Mouse (Mus musculus): ENCODE results near the gene Tbkbp1. TPM values are rescaled to one million over a fixed set of nuclear protein-coding genes. Genes with fewer than 3 reads are reported as not detected.

The Tbkbp1 gene
- polyA plus RNA-seq, 2 experiments, result 0.90 to 2.4 TPM

DNA sequence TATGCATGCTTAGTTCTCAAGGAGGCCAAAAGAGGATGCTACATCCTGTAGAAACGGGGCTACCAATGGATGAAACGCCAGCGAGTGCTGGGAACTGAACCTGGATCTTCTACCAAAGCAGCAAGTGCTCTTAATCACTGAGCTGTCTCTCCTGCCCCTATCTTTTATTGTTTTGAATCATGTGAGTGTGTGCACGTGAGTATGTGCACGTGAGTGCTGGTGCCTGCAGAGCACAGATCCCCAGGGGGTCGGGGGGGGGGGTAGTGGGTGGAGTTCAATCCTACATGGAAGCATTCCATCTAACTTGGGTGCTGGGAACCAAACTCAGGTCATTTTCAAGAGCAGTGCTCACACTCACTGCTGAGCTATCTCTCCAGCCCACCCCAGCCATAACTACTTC, 64.9 kb downstream of the Tbkbp1 start:
- peaks cover 4% of the 10 kb centered on the region; the same call in 1 of the 2 replicates for H3K27me3 ChIP-seq (ENCODE audit: control insufficient read depth, insufficient read depth, low read length)
- H3K36me3 ChIP-seq (replicated peaks; ENCODE audit: control insufficient read depth, insufficient read depth, low read depth), result no peaks in the 10 kb centered on the region
- no peak overlapping the region for H3K4me3 ChIP-seq (ENCODE audit: insufficient read depth in 1 of 2, low read depth in 2 of 2, low read length in 2 of 2)
- H3K9ac ChIP-seq (replicated peaks), result no peak overlapping the region
- DNase-seq (ENCODE audit: low read depth in 3 of 3, low spot score in 3 of 3) (no peak), ATAC-seq (ENCODE audit: insufficient read depth) (no peak)
- no peak overlapping the region for H3K4me2 ChIP-seq (ENCODE audit: low read depth)
- 51% methylated on average over 6 of the region's 6 CpGs for WGBS (ENCODE audit: insufficient replicate concordance)
- no peaks in the 10 kb centered on the region for H3K9me3 ChIP-seq (ENCODE audit: control insufficient read depth, low read length)
- TF ChIP-seq EP300 (IDR thresholded peaks at IDR 0.05; ENCODE audit: low read depth) (no peak), CTCF (IDR thresholded peaks at IDR 0.05; ENCODE audit: low read depth) (no peak)
- no peak overlapping the region for H3K27ac ChIP-seq
- no peaks in the 10 kb centered on the region for H3K4me1 ChIP-seq (replicated peaks; ENCODE audit: control insufficient read depth in 2 of 2, insufficient read depth in 2 of 2, low read length in 1 of 2)

Small RNA genes lying within 50 kb of the gene (microRNA-seq; reads per million reads assigned to microRNA genes)
- gene Mir7235, result not detected

Other genes starting within 250 kb of the Tbkbp1 start
- gene Cdk5rap3, start 235.0 kb downstream of the Tbkbp1 start, polyA plus RNA-seq (2012; rRNA removed), result 14.2 and 20.1 TPM in 2 replicates
- 34.1 and 36.4 TPM in 2 replicates for gene Cdk5rap3, start 235.0 kb downstream of the Tbkbp1 start, polyA plus RNA-seq (2014; fragmentation: Nextera tagmentation; extraction: Ambion mirVana)
- 2.8 and 3.3 TPM in 2 replicates for gene Prr15l, start 223.4 kb downstream of the Tbkbp1 start, polyA plus RNA-seq (2012; rRNA removed)
- 4.9 and 8.5 TPM in 2 replicates for gene Prr15l, start 223.4 kb downstream of the Tbkbp1 start, polyA plus RNA-seq (2014; fragmentation: Nextera tagmentation; extraction: Ambion mirVana)
- 315 and 355 TPM in 2 replicates for gene Pnpo, start 207.5 kb downstream of the Tbkbp1 start, polyA plus RNA-seq (2012; rRNA removed)
- gene Pnpo, start 207.5 kb downstream of the Tbkbp1 start, polyA plus RNA-seq (2014; fragmentation: Nextera tagmentation; extraction: Ambion mirVana), result 564 and 592 TPM in 2 replicates
- gene Sp2, start 168.5 kb downstream of the Tbkbp1 start, polyA plus RNA-seq (2012; rRNA removed), result 7.7 and 8.0 TPM in 2 replicates
- gene Sp2, start 168.5 kb downstream of the Tbkbp1 start, polyA plus RNA-seq (2014; fragmentation: Nextera tagmentation; extraction: Ambion mirVana), result 13.7 and 17.1 TPM in 2 replicates
- 0.02 and 0.06 TPM in 2 replicates for gene Sp6, start 138.1 kb downstream of the Tbkbp1 start, polyA plus RNA-seq (2012; rRNA removed)
- gene Sp6, start 138.1 kb downstream of the Tbkbp1 start, polyA plus RNA-seq (2014; fragmentation: Nextera tagmentation; extraction: Ambion mirVana), result not detected in 2 replicates
- 5.7 and 5.9 TPM in 2 replicates for gene Scrn2, start 121.6 kb downstream of the Tbkbp1 start, polyA plus RNA-seq (2012; rRNA removed)
- gene Scrn2, start 121.6 kb downstream of the Tbkbp1 start, polyA plus RNA-seq (2014; fragmentation: Nextera tagmentation; extraction: Ambion mirVana), result 5.8 and 6.3 TPM in 2 replicates
- 0.20 and 0.29 TPM in 2 replicates for gene Lrrc46, start 110.1 kb downstream of the Tbkbp1 start, polyA plus RNA-seq (2012; rRNA removed)
- 0.28 and 0.38 TPM in 2 replicates for gene Lrrc46, start 110.1 kb downstream of the Tbkbp1 start, polyA plus RNA-seq (2014; fragmentation: Nextera tagmentation; extraction: Ambion mirVana)
- gene Mrpl10, start 109.9 kb downstream of the Tbkbp1 start, polyA plus RNA-seq (2012; rRNA removed), result 29.1 and 30.3 TPM in 2 replicates
- 34.9 and 36.2 TPM in 2 replicates for gene Mrpl10, start 109.9 kb downstream of the Tbkbp1 start, polyA plus RNA-seq (2014; fragmentation: Nextera tagmentation; extraction: Ambion mirVana)
- 2.0 and 2.5 TPM in 2 replicates for gene Osbpl7, start 100.9 kb downstream of the Tbkbp1 start, polyA plus RNA-seq (2012; rRNA removed)
- 1.2 and 1.7 TPM in 2 replicates for gene Osbpl7, start 100.9 kb downstream of the Tbkbp1 start, polyA plus RNA-seq (2014; fragmentation: Nextera tagmentation; extraction: Ambion mirVana)
- gene Tbx21, start 36.2 kb downstream of the Tbkbp1 start, polyA plus RNA-seq (2012; rRNA removed), result 0.02 and 0.05 TPM in 2 replicates
- not detected in 2 replicates for gene Tbx21, start 36.2 kb downstream of the Tbkbp1 start, polyA plus RNA-seq (2014; fragmentation: Nextera tagmentation; extraction: Ambion mirVana)
- 38.0 and 58.0 TPM in 2 replicates for gene Kpnb1, start 36.4 kb upstream of the Tbkbp1 start, polyA plus RNA-seq (2012; rRNA removed)
- gene Kpnb1, start 36.4 kb upstream of the Tbkbp1 start, polyA plus RNA-seq (2014; fragmentation: Nextera tagmentation; extraction: Ambion mirVana), result 23.2 and 26.1 TPM in 2 replicates
- gene Npepps, start 129.1 kb upstream of the Tbkbp1 start, polyA plus RNA-seq (2012; rRNA removed), result 4.3 and 8.5 TPM in 2 replicates
- 14.4 and 15.1 TPM in 2 replicates for gene Npepps, start 129.1 kb upstream of the Tbkbp1 start, polyA plus RNA-seq (2014; fragmentation: Nextera tagmentation; extraction: Ambion mirVana)
- gene Mrpl45, start 164.2 kb upstream of the Tbkbp1 start, polyA plus RNA-seq (2012; rRNA removed), result 7.7 and 13.1 TPM in 2 replicates
- 22.8 and 26.4 TPM in 2 replicates for gene Mrpl45, start 164.2 kb upstream of the Tbkbp1 start, polyA plus RNA-seq (2014; fragmentation: Nextera tagmentation; extraction: Ambion mirVana)
- 0.01 TPM in 1 of 2 replicates, not detected in the other for gene Gpr179, start 200.6 kb upstream of the Tbkbp1 start, polyA plus RNA-seq (2012; rRNA removed)
- not detected in 2 replicates for gene Gpr179, start 200.6 kb upstream of the Tbkbp1 start, polyA plus RNA-seq (2014; fragmentation: Nextera tagmentation; extraction: Ambion mirVana)
- 2.1 and 2.4 TPM in 2 replicates for gene Socs7, start 211.1 kb upstream of the Tbkbp1 start, polyA plus RNA-seq (2012; rRNA removed)
- 0.38 and 0.53 TPM in 2 replicates for gene Socs7, start 211.1 kb upstream of the Tbkbp1 start, polyA plus RNA-seq (2014; fragmentation: Nextera tagmentation; extraction: Ambion mirVana)

Data from liver, embryonic 14.5 days (tissue).